In genomic region chr16:30307961-30308615, GRCm38 (mm10) we compare ENCODE assay signal across 9 mouse cellular contexts. TPM values are rescaled to one million over a fixed set of nuclear protein-coding genes. Genes with fewer than 3 reads are reported as not detected.
DNase-seq lines count a peak whose midpoint lies in the region; ATAC-seq and TF ChIP-seq lines count a peak whose summit lies in the region.
"Had no signal": no experiment of that assay in that cellular context is flagged by ENCODE, and none has a peak within 500 bp of the region (broad histone marks: within the 10 kb centered on the region; RNA-seq: fewer than 3 reads in every experiment).

No protein-coding gene starts in this region.

- H3K9me3 ChIP-seq in heart, embryonic 10.5 days = no peaks in the 10 kb centered on the region
- H3K9me3 ChIP-seq in heart, embryonic 13.5 days = no peaks in the 10 kb centered on the region
- no peaks in the 10 kb centered on the region for H3K9me3 ChIP-seq in liver, embryonic 11.5 days (ENCODE audit: control insufficient read depth, low read length)
- no peaks in the 10 kb centered on the region for H3K9me3 ChIP-seq in neural tube, embryonic 15.5 days (replicated peaks)

- H3K4me1 ChIP-seq in heart, embryonic 10.5 days = peaks cover 21% of the 10 kb centered on the region
- peaks cover 20% of the 10 kb centered on the region for H3K4me1 ChIP-seq in heart, embryonic 13.5 days
- H3K4me1 ChIP-seq in liver, embryonic 11.5 days (replicated peaks; ENCODE audit: control insufficient read depth, insufficient read depth, low read length) = peaks cover 31% of the 10 kb centered on the region
- H3K4me1 ChIP-seq in neural tube, embryonic 15.5 days = peaks cover 23% of the 10 kb centered on the region

- peak overlapping the region; percentile 76 for H3K9ac ChIP-seq in heart, embryonic 13.5 days
- peak overlapping the region; percentile 65 for H3K9ac ChIP-seq in liver, embryonic 11.5 days (ENCODE audit: low read depth, low read length)
- peak overlapping the region; percentile 59 for H3K9ac ChIP-seq in neural tube, embryonic 15.5 days (replicated peaks)

- peak; percentile 74 for DNase-seq in heart, embryonic 10.5 days (ENCODE audit: low spot score)
- no peak for DNase-seq in heart, postnatal 4 days
- DNase-seq in brain, embryonic 14.5 days (ENCODE audit: low read depth) = peak; percentile 13
- DNase-seq in liver, embryonic 11.5 days (ENCODE audit: low spot score) = peak; percentile 43
- DNase-seq in frontal cortex, postnatal 25 days (ENCODE audit: low spot score in 2 of 2) = no peak

- H3K27me3 ChIP-seq in heart, embryonic 10.5 days (ENCODE audit: insufficient read depth, poor library complexity, severe bottlenecking) = peaks cover 81% of the 10 kb centered on the region
- H3K27me3 ChIP-seq in heart, embryonic 13.5 days (replicated peaks) = peaks cover 88% of the 10 kb centered on the region
- peaks cover 30% of the 10 kb centered on the region for H3K27me3 ChIP-seq in liver, embryonic 11.5 days (replicated peaks; ENCODE audit: control insufficient read depth, insufficient read depth, low read length)
- H3K27me3 ChIP-seq in neural tube, embryonic 15.5 days (replicated peaks) = peaks cover 55% of the 10 kb centered on the region
- H3K27me3 ChIP-seq: Patski had no signal

- no peak for TF ChIP-seq CTCF in brain, embryonic 14.5 days (IDR thresholded peaks at IDR 0.05; ENCODE audit: borderline replicate concordance, extremely low read depth, insufficient read depth, insufficient read length)

- peaks cover 3% of the 10 kb centered on the region; the same call in 1 of the 2 replicates for H3K36me3 ChIP-seq in heart, embryonic 10.5 days
- peaks cover 2% of the 10 kb centered on the region for H3K36me3 ChIP-seq in heart, embryonic 13.5 days
- H3K36me3 ChIP-seq in liver, embryonic 11.5 days (ENCODE audit: control insufficient read depth, insufficient read depth, low read length) = no peaks in the 10 kb centered on the region
- no peaks in the 10 kb centered on the region for H3K36me3 ChIP-seq in neural tube, embryonic 15.5 days

- peak overlapping the region; percentile 71 for H3K4me3 ChIP-seq in heart, embryonic 10.5 days
- H3K4me3 ChIP-seq in heart, embryonic 13.5 days = peak overlapping the region; percentile 68
- peak overlapping the region; percentile 62 for H3K4me3 ChIP-seq in liver, embryonic 11.5 days (ENCODE audit: low read depth, low read length)
- H3K4me3 ChIP-seq in neural tube, embryonic 15.5 days (replicated peaks) = peak overlapping the region; percentile 59

- H3K4me2 ChIP-seq in heart, embryonic 13.5 days = peak overlapping the region; percentile 99
- peak overlapping the region; percentile 100 for H3K4me2 ChIP-seq in liver, embryonic 11.5 days
- peak overlapping the region; percentile 96 for H3K4me2 ChIP-seq in neural tube, embryonic 15.5 days

- 14% methylated on average over 29 of the region's 29 CpGs for WGBS in heart, embryonic 10.5 days
- 14% methylated on average over 29 of the region's 29 CpGs for WGBS in heart, embryonic 13.5 days
- WGBS in liver, embryonic 11.5 days = 21% methylated on average over 29 of the region's 29 CpGs
- 8% methylated on average over 29 of the region's 29 CpGs for WGBS in neural tube, embryonic 15.5 days

- TF ChIP-seq POLR2A in brain, embryonic 14.5 days (IDR thresholded peaks at IDR 0.05; ENCODE audit: borderline replicate concordance, extremely low read depth, insufficient read depth, insufficient read length, poor library complexity, severe bottlenecking) = no peak

- no peak for ATAC-seq in heart, embryonic 13.5 days (ENCODE audit: extremely low read depth, insufficient number of reproducible peaks, low FRiP score, low TSS enrichment)
- 0 out of 2 replicates have a peak, but pooled peaks have one; percentile 13 for ATAC-seq in liver, embryonic 11.5 days (replicated peaks; ENCODE audit: low FRiP score)
- ATAC-seq in neural tube, embryonic 15.5 days (ENCODE audit: low FRiP score) = peak; percentile 26; the same call in 1 of the 2 replicates
- ATAC-seq in activated CD4-positive, CD25-positive, alpha-beta regulatory T cell, adult 4 months = no peak
- ATAC-seq: Patski had no signal

- H3K27ac ChIP-seq in heart, embryonic 10.5 days = 0 out of 2 replicates have a peak overlapping the region, but pooled peaks have one; percentile 65
- H3K27ac ChIP-seq in heart, embryonic 13.5 days (replicated peaks) = no peak overlapping the region
- no peak overlapping the region for H3K27ac ChIP-seq in liver, embryonic 11.5 days (ENCODE audit: low read depth, low read length)
- no peak overlapping the region for H3K27ac ChIP-seq in neural tube, embryonic 15.5 days (replicated peaks)

RNA-seq across cellular contexts. Expression of gene Gp5, which starts 2.5 kb away (rescaled TPM):
- polyA plus RNA-seq in heart, embryonic 10.5 days (2016; fragmentation: Nextera tagmentation; extraction: Ambion mirVana) = 3.0 and 5.4 TPM in 2 replicates
- under 1 TPM; 0.12 to 0.38 TPM for total RNA-seq in heart, postnatal 4 days (2021)
- polyA plus RNA-seq in brain, embryonic 14.5 days (2012; rRNA removed) = 0.57 and 0.96 TPM in 2 replicates
- polyA plus RNA-seq in heart, embryonic 13.5 days (2015; fragmentation: Nextera tagmentation; extraction: Ambion mirVana) = 1.8 and 2.4 TPM in 2 replicates
- polyA plus RNA-seq in liver, embryonic 11.5 days (2014; fragmentation: Nextera tagmentation; extraction: Ambion mirVana) = 31.1 and 37.5 TPM in 2 replicates
- polyA plus RNA-seq in neural tube, embryonic 15.5 days (2015; fragmentation: Nextera tagmentation; extraction: Ambion mirVana) = 0.52 and 1.2 TPM in 2 replicates
- not detected for polyA plus RNA-seq in activated CD4-positive, CD25-positive, alpha-beta regulatory T cell, adult 4 months (2017; shearing (Covaris generic))

RNA-seq across cellular contexts. Expression of gene Lrrc15, which starts 25.0 kb away (rescaled TPM):
- polyA plus RNA-seq in heart, embryonic 10.5 days (2016; fragmentation: Nextera tagmentation; extraction: Ambion mirVana) = 0.20 and 0.37 TPM in 2 replicates
- under 1 TPM; 0.70 to 0.76 TPM for total RNA-seq in heart, postnatal 4 days (2021)
- 0.15 and 0.41 TPM in 2 replicates for polyA plus RNA-seq in brain, embryonic 14.5 days (2012; rRNA removed)
- polyA plus RNA-seq in heart, embryonic 13.5 days (2015; fragmentation: Nextera tagmentation; extraction: Ambion mirVana) = 0.15 and 0.24 TPM in 2 replicates
- 0.08 and 0.14 TPM in 2 replicates for polyA plus RNA-seq in liver, embryonic 11.5 days (2014; fragmentation: Nextera tagmentation; extraction: Ambion mirVana)
- 0.37 and 0.43 TPM in 2 replicates for polyA plus RNA-seq in neural tube, embryonic 15.5 days (2015; fragmentation: Nextera tagmentation; extraction: Ambion mirVana)
- not detected for polyA plus RNA-seq in activated CD4-positive, CD25-positive, alpha-beta regulatory T cell, adult 4 months (2017; shearing (Covaris generic))
- polyA plus RNA-seq: Patski had no signal

RNA-seq across cellular contexts. Expression of gene Cpn2, which starts 40.8 kb away (rescaled TPM):
- polyA plus RNA-seq in heart, embryonic 10.5 days (2016; fragmentation: Nextera tagmentation; extraction: Ambion mirVana) = 0.23 TPM in 1 of 2 replicates, not detected in the other
- total RNA-seq in heart, postnatal 4 days (2021) = not detected
- polyA plus RNA-seq in brain, embryonic 14.5 days (2012; rRNA removed) = not detected in 2 replicates
- polyA plus RNA-seq in heart, embryonic 13.5 days (2015; fragmentation: Nextera tagmentation; extraction: Ambion mirVana) = 0.08 TPM in 1 of 2 replicates, not detected in the other
- polyA plus RNA-seq in liver, embryonic 11.5 days (2014; fragmentation: Nextera tagmentation; extraction: Ambion mirVana) = 1.3 and 1.5 TPM in 2 replicates
- not detected in 2 replicates for polyA plus RNA-seq in neural tube, embryonic 15.5 days (2015; fragmentation: Nextera tagmentation; extraction: Ambion mirVana)
- polyA plus RNA-seq in activated CD4-positive, CD25-positive, alpha-beta regulatory T cell, adult 4 months (2017; shearing (Covaris generic)) = not detected
- polyA plus RNA-seq: Patski had no signal

Comparison
In these comparisons a context has a peak if more than half of its experiments do, and no peak if none do; other contexts are left out.
1. DNase-seq: peak in heart, embryonic 10.5 days (single experiment), brain, embryonic 14.5 days (single experiment) and liver, embryonic 11.5 days (single experiment); none in heart, postnatal 4 days (single experiment) and frontal cortex, postnatal 25 days (0 of 2).
2. ATAC-seq: peak in liver, embryonic 11.5 days (single experiment) and neural tube, embryonic 15.5 days (single experiment); none in heart, embryonic 13.5 days (single experiment) and activated CD4-positive, CD25-positive, alpha-beta regulatory T cell, adult 4 months (single experiment).
3. Peak in every context shown above with its lines, with median percentiles within 50 percentile points of each other: H3K4me3 ChIP-seq, H3K4me2 ChIP-seq and H3K9ac ChIP-seq.